Mouse (Mus musculus) megakaryocyte, embryonic 14.5 days (primary cell): ENCODE measurements around the gene Cacnb1.

Source experiments
- FLI1 ChIP-seq: IDR thresholded peaks from 2 replicates; pipeline ENCODE4 v1.6.1; 2012; ENCODE audit warnings: low read length, inconsistent platforms, mixed read lengths
- GATA1 ChIP-seq: IDR thresholded peaks from 3 replicates; pipeline ENCODE4 v1.6.1; 2012; ENCODE audit warnings: mixed read lengths, low read length, inconsistent platforms, borderline replicate concordance

- TF ChIP-seq GATA1 (no peak), FLI1 (no peak)
Observed at GRCm38 (mm10) chr11:98008087-98008486, 14.7 kb downstream of the Cacnb1 start.
